Mouse (Mus musculus): Measurements from ENCODE around the gene Tmem231.

DNA sequence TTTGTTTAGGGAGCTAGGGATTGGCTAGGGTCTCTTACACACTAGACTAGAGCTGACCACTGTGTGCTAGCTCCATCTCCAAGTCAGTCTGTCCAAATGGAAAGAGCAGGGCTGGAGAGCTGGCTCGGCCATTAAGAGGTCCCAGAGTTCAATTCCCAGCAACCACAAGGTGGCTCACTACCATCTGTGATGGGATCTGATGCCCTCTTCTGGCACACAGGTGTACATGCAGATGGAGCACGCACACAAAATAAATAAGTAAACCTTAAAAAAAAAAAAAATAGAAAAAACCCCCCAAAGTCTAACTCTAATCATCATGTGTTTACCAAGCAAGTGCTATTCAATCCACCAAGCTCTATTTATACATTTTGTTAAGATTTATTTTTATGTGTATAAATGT, 14.0 kb downstream of the Tmem231 start:
- TF ChIP-seq CTCF (IDR thresholded peaks at IDR 0.05; ENCODE audit: extremely low read depth, insufficient read depth, insufficient read length, insufficient replicate concordance), result peak; percentile 1; the same call in 1 of the 2 replicates
- TF ChIP-seq POLR2A (IDR thresholded peaks at IDR 0.05; ENCODE audit: low read depth, low read length), result no peak

Measured in spleen, adult 2 months (tissue).